Mouse (Mus musculus): ENCODE measurements around the gene Abca5. TPM values are rescaled to one million over a fixed set of nuclear protein-coding genes. Genes with fewer than 3 reads are reported as not detected.

Abca5 gene
- total RNA-seq, 2 experiments from 2014 or later, result 17.1 to 19.8 TPM

DNA sequence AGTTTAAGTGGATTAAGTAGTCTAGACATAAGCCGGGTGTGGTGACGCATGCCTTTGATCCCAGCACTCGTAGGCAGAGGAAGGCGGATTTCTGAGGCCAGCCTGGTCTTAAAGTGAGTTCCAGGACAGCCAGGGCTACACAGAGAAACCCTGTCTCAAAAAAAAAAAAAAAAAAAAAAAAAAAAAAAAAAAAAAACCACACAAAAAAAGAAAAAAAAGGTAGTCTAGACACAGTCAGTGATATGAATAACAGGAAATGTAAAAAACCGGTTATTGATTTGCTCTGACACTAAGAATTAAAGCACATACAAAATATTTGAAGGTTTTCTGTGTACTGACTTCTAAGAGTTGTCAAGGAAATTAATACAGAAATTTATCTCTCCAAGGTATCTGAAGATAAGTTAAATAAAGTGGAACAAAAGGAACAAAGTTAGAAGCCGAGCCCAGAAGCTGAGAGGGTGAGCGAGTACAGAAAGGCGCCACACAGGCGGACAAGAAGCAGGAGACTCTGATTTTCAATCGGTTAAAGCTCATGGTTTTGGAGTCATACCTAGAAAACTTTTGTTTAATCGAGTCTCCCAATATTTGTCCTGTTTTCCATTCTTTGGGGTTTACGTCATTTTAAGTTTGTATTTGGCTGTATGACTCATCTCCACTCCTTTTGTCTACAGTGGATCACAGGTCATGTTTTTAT is 30.9 kb downstream of the Abca5 start:
- no peak for DNase-seq (ENCODE audit: low spot score in 2 of 2)

DNA sequence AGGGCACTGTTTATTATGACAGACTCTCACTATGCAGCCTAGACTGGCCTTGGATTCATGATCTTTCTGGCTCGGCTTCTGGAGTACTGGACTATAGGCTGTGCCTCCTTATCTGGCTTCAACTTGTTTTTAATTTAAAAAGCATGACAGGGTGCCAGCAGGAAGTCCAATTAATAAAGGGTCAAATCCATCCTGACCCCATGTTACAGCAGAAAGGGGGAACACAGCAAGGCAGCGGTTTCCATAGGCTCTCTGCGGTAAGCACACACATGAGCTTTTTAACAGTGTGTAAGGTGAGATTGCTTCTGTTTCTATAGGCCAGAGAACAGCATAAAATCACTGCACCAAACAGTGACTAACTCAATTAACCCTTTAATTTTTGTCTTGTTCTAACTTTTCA is 34.1 kb downstream of the Abca5 start:
- DNase-seq (ENCODE audit: low spot score in 2 of 2), result no peak

DNA sequence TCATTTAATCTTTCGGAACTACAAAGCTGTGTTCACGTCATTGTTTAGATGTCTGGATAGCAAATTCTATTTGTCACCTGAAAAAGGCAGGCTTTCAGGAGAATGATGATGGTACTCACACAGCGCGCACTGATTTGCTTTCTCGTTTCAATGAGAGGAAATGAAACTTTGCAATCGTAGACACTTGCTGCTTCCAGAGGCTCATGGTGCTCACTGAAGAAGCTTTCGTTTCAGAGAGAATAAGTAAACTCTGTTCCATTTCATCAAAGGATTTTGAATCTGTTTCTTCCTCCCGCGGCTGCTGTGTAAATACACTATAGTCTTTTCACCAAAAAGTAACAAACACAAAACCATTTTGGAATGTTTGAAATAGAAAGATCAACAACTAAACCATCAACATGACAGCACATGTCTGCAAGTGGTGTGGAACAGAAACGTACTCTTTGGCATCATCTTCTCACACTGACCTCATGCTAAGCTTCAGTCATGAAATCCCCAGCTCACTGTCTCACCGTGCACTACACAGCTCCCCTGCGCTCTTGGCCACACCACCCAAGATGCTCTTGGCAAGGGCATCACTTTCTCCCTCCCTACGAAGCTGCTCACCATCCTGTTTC is 39.5 kb downstream of the Abca5 start:
- DNase-seq (ENCODE audit: low spot score in 2 of 2), result no peak

- no peak for DNase-seq (ENCODE audit: low spot score in 2 of 2)
These were observed 46.9 kb downstream of the Abca5 start for GRCm38 (mm10) chr11:110290586-110290985.

DNA sequence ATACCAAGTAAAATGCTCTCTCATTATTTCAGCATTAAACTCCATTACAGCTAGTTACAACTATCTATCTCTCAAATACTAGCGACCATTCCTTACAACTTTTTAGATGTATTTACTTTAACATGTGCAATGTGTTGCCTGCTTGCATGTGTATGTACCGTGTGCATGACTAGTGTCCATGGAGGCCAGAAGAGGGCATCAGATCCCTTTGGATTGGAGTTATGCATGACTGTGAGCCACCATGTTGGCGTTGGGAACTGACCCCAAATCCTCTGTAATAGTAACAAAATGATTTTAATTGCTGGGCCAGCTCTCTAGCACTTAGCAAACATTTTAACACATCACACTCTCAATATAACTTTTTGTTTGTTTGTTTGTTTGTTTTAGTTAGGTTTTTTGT is 49.1 kb downstream of the Abca5 start:
- DNase-seq (ENCODE audit: low spot score in 2 of 2), result no peak

- no peak for DNase-seq (ENCODE audit: low spot score in 2 of 2)
These were observed 49.8 kb downstream of the Abca5 start for GRCm38 (mm10) chr11:110287694-110288093.

- DNase-seq (ENCODE audit: low spot score in 2 of 2), result no peak
These were observed 51.2 kb downstream of the Abca5 start for GRCm38 (mm10) chr11:110286331-110286730.

DNA sequence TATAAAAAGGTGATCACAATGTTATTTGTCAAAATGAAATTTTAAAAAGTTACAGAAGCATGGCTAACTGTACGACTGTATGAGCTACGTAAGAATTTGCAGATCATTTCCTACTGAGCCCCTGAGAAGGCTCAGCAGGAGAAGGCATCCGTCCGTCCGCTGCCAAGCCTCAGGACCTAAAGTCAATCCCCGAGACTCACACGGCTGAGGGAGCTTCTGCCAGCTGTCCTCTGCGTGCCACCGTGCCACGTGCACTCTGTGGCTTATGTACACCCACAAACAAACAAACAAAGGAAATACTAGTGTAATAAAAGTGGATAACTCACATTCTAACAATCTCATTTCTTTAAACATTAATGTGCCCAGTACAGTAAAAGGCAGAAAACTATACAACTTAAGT is 52.7 kb downstream of the Abca5 start:
- no peak for DNase-seq (ENCODE audit: low spot score in 2 of 2)

DNA sequence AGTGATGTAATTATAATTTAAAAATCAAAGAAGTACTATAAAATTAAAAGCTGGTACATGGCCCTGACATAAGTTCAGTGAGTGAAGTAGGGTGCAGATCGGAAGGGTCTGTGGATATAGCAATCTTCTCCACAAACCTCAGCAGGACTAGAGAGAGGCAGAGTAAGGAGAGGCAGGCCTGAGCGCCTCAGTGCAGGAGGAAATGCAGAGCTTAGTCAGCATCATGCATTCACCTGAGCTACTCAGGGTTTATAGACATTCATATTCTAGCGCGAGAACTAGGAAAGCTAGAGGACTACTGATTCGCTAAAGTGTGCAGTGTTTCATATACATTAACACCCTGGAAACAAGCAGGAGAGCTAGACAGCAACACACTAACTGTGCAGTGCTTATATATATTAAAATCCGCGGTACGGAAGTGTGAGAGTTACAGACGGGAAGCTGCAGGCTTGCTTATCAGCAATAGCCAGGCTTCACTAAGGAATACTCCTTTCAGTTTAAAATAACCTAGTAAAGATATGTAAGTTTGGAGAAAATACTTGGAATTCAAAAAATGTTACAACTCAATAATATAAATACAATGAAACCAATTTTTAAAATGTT is 53.2 kb downstream of the Abca5 start:
- no peak for DNase-seq (ENCODE audit: low spot score in 2 of 2)

DNA sequence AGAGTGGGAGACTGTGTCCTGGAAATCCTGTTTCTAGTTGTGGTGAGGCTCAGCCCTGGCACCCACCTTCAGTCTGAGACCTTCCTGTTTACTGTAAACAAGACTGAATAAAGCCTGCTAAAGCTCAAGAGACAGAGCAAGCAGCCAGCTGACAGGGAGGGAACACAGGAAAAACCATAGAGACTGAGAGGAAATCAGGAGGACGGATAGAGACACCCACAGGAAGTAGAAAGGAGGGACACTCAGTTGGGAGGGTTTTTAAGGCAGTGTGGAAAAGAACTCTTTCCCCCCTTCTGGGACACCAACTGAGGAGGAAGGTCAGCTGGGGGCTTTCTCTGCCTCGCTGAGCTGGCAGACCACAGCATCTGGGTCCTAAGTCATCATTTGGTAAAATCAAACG is 62.7 kb downstream of the Abca5 start:
- DNase-seq (ENCODE audit: low spot score in 2 of 2), result no peak

DNA sequence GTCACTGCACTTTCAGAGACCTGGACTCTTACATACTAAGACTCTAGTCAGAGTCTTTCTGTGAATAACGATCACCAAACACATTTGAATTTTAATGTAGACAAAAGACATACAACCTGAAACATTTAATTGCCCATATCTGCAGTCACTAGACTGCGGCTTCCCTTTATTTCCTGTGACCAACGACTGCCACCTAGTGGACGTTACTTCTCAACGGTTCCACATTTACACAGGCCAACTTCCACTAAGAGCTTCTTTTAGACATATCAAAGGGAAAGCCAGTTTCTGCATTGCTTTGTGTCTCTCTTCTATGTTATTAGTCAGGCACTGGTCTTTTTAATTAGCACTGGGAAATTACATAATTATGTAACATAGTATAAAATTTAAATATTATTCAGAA is 65.8 kb downstream of the Abca5 start:
- peak in 1 of 2 experiments; percentile 43 for DNase-seq (ENCODE audit: low spot score in 2 of 2)

- peak; percentile 89 to 91 for DNase-seq (ENCODE audit: low spot score in 2 of 2)
These were observed 69.2 kb downstream of the Abca5 start for GRCm38 (mm10) chr11:110268244-110268844.

DNA sequence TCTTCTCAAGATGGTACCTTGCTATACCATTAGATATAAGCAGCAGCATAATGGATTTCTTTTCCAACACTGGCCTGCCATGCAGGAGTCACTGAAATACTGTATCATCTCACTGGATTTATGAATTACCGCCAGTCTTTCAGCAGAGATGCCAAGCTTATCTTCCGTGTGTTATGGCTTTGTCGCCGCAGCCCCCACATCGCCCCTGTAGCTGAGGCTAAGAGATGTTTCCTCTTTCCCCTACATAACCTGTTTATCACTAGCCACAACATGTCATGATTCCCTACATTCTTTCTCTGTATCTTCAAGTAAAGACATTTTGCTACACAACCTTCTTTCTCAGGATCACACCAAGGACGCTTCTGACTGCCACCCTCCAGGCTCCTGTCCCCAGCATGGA is 70.3 kb downstream of the Abca5 start:
- DNase-seq (ENCODE audit: low spot score in 2 of 2), result no peak

GRCm38 (mm10) chr11:110266757-110267156 is 70.8 kb downstream of the Abca5 start:
- DNase-seq (ENCODE audit: low spot score in 2 of 2), result no peak

- DNase-seq (ENCODE audit: low spot score in 2 of 2), result no peak
These were observed 75.6 kb downstream of the Abca5 start for GRCm38 (mm10) chr11:110261867-110262266.

GRCm38 (mm10) chr11:110257911-110258310 is 79.6 kb downstream of the Abca5 start:
- no peak for DNase-seq (ENCODE audit: low spot score in 2 of 2)

GRCm38 (mm10) chr11:110257061-110257460 is 80.5 kb downstream of the Abca5 start:
- DNase-seq (ENCODE audit: low spot score in 2 of 2), result no peak

- no peak for DNase-seq (ENCODE audit: low spot score in 2 of 2)
These were observed 85.3 kb downstream of the Abca5 start for GRCm38 (mm10) chr11:110252256-110252655.

- DNase-seq (ENCODE audit: low spot score in 2 of 2), result peak in 1 of 2 experiments; percentile 29
These were observed 86.0 kb downstream of the Abca5 start, which contains the start of gene Abca6 for GRCm38 (mm10) chr11:110251534-110251933. TSS of gene Abca6 (minus strand) at chr11:110251776.

DNA sequence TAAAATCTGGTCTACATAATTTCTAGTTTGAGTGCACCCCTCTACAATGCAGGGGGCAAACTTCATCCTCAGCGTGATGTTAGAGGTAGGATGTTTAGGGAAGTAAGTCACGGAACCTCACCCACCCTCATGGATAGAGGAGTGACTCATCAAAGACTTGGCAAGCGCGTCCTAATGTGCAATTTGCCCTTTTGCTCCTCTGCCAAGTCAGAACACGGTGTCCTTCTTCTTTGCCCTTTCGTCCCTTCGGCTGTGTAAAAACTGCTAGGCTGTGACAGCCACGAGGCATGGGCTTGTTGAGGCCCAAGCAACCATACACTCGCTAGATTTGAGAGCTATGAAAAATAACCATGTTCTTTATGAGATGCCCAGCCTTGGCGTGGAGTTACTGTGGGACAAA is 92.8 kb downstream of the Abca5 start:
- no peak for DNase-seq (ENCODE audit: low spot score in 2 of 2)

GRCm38 (mm10) chr11:110237466-110237865 is 100.0 kb downstream of the Abca5 start:
- no peak for DNase-seq (ENCODE audit: low spot score in 2 of 2)

- DNase-seq (ENCODE audit: low spot score in 2 of 2), result no peak
These were observed 104.5 kb downstream of the Abca5 start for GRCm38 (mm10) chr11:110232975-110233374.
